Mouse (Mus musculus): Measurements from ENCODE around the gene Olfr340.

Gene Olfr340

GRCm38 (mm10) chr2:36452287-36452686 is at the start of gene Olfr340:
Gene Olfr340 (plus strand): TSS chr2:36452587.
- DNase-seq (ENCODE audit: low read depth, low spot score), result no peak

- peak; percentile 91 for DNase-seq (ENCODE audit: low read depth, low spot score)
Measured at GRCm38 (mm10) chr2:36415174-36415573, 37.2 kb upstream of the Olfr340 start.

GRCm38 (mm10) chr2:36415591-36415990 is 36.8 kb upstream of the Olfr340 start:
- DNase-seq (ENCODE audit: low read depth, low spot score), result peak; percentile 64

GRCm38 (mm10) chr2:36418647-36419046 is 33.7 kb upstream of the Olfr340 start, which contains the start of gene Olfr339:
Gene Olfr339 (plus strand): TSS chr2:36418947.
- no peak for DNase-seq (ENCODE audit: low read depth, low spot score)

- DNase-seq (ENCODE audit: low read depth, low spot score), result no peak
Measured at GRCm38 (mm10) chr2:36473634-36474033, 21.2 kb downstream of the Olfr340 start.

GRCm38 (mm10) chr2:36482368-36482767 is 30.0 kb downstream of the Olfr340 start, which contains the start of gene Olfr341:
Gene Olfr341 (minus strand): TSS chr2:36482468.
- no peak for DNase-seq (ENCODE audit: low read depth, low spot score)

Data from R1 (cell line).